Mouse (Mus musculus) spleen, adult 2 months (tissue): ENCODE data around the gene Utp20.

Source experiments
- CTCF ChIP-seq: fragments of 200-500 bp; IDR thresholded peaks from 2 replicates; pipeline ENCODE4 v1.5.1; 2011; ENCODE audit warnings: mild to moderate bottlenecking, inconsistent platforms; ENCODE audit not compliant: insufficient read depth, insufficient read length, insufficient replicate concordance; ENCODE audit errors: extremely low read depth
- POLR2A ChIP-seq: fragments of 200-500 bp; IDR thresholded peaks from 2 replicates; pipeline ENCODE4 v1.6.1; 2011; ENCODE audit warnings: low read depth, low read length, inconsistent platforms

DNA sequence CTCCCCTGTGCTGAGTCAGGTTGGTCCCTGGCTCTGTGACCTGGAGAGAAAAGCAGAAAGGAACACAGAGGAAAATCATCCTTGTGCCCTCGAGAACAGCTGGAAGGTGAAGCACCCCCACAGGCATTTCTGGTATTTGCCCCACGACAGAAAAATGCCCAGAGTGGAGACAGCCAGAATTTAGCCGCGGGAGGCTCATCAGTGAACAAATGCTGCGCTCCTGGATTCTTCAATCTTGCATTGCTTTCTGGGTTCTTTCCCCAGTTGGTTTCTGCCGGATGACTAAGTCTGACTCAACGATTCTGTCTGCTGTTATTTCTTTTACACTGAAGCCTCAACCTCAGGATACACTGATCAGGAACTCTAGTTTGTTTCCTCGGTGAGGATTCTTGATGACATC is 98.4 kb downstream of the Utp20 start:
- TF ChIP-seq POLR2A (no peak), CTCF (no peak)
